Mouse (Mus musculus): ENCODE results near the gene Mfrp.
A peak's percentile ranks its signal among the peaks of the same experiment; 100 is the strongest.

Gene Mfrp

GRCm38 (mm10) chr9:44101490-44101889 is at the start of gene Mfrp:
Mfrp (plus strand) TSS chr9:44101729.
- no peak for DNase-seq

- no peak for DNase-seq
These were observed 48.7 kb upstream of the Mfrp start for GRCm38 (mm10) chr9:44052855-44053254.

GRCm38 (mm10) chr9:44053936-44054335 is 47.6 kb upstream of the Mfrp start:
- no peak for DNase-seq

GRCm38 (mm10) chr9:44058606-44059005 is 42.9 kb upstream of the Mfrp start:
- no peak for DNase-seq

GRCm38 (mm10) chr9:44065177-44065576 is 36.4 kb upstream of the Mfrp start:
- DNase-seq = no peak

GRCm38 (mm10) chr9:44066785-44067225 is 34.7 kb upstream of the Mfrp start, which contains the start of gene Usp2:
Usp2 (plus strand) TSS chr9:44067021.
- DNase-seq = peak; percentile 100

- no peak for DNase-seq
These were observed 34.1 kb upstream of the Mfrp start for GRCm38 (mm10) chr9:44067241-44067959.

GRCm38 (mm10) chr9:44067960-44068330 is 33.6 kb upstream of the Mfrp start:
- no peak for DNase-seq

- DNase-seq = no peak
These were observed 32.3 kb upstream of the Mfrp start for GRCm38 (mm10) chr9:44069252-44069651.

- no peak for DNase-seq
These were observed 31.3 kb upstream of the Mfrp start for GRCm38 (mm10) chr9:44070113-44070843.

GRCm38 (mm10) chr9:44070844-44071231 is 30.7 kb upstream of the Mfrp start:
- DNase-seq = no peak

- no peak for DNase-seq
These were observed 29.5 kb upstream of the Mfrp start for GRCm38 (mm10) chr9:44071914-44072598.

GRCm38 (mm10) chr9:44072599-44072915 is 29.0 kb upstream of the Mfrp start:
- DNase-seq = no peak

- no peak for DNase-seq
These were observed 28.4 kb upstream of the Mfrp start for GRCm38 (mm10) chr9:44073115-44073514.

- peak; percentile 53 for DNase-seq
These were observed 26.9 kb upstream of the Mfrp start for GRCm38 (mm10) chr9:44074395-44075275.

- DNase-seq = no peak
These were observed 26.1 kb upstream of the Mfrp start for GRCm38 (mm10) chr9:44075276-44075995.

GRCm38 (mm10) chr9:44075996-44076763 is 25.3 kb upstream of the Mfrp start:
- DNase-seq = no peak

GRCm38 (mm10) chr9:44076764-44077120 is 24.8 kb upstream of the Mfrp start:
- DNase-seq = peak; percentile 71

- DNase-seq = no peak
These were observed 24.1 kb upstream of the Mfrp start for GRCm38 (mm10) chr9:44077266-44077910.

- DNase-seq = no peak
These were observed 23.3 kb upstream of the Mfrp start for GRCm38 (mm10) chr9:44078136-44078797.

All from lung, postnatal 14 days (tissue).